Mouse (Mus musculus) frontal cortex, adult 2 months (tissue): Measurements from ENCODE around the gene Fanci. TPM values are rescaled to one million over a fixed set of nuclear protein-coding genes. Genes with fewer than 3 reads are reported as not detected.

Source experiments
- DNase-seq, 2 experiments: peaks; one replicate each; pipeline ENCODE4 v3.0.0; 2022; ENCODE audit warnings: low spot score in 1 of 2; ENCODE audit errors: extremely low spot score in 1 of 2
- polyA plus RNA-seq: library from polyadenylated mRNA; depleted of rRNA; stranded (reverse); fragments of >200 nt; gene quantifications from 2 replicates; pipeline ENCODE4 v1.2.3, GENCODE M21; 2012

Fanci gene
- polyA plus RNA-seq, 1 experiment, result 0.46 TPM

DNA sequence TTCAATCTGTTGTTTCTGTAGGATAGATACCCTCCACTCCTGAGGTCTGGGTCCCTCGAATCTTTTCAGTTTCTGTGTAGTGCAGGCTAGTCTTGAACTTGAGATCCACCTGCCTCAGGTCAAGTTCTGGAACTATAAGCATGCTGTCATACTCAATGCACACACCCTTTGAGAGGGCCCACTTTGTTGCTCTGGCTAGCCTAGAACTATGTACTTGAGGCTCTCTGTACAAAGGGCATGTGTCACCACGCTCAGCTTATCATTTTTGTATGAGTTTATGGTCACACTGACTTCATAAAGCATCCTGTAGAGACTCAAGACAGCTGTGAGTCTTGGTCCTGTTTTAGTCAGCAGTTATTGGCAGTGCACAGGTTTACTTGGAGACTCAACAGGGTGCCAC lies 55.3 kb downstream of the Fanci start:
- no peak for DNase-seq

- no peak for DNase-seq
Measured at GRCm38 (mm10) chr7:79447486-79447885, 55.8 kb downstream of the Fanci start.

DNA sequence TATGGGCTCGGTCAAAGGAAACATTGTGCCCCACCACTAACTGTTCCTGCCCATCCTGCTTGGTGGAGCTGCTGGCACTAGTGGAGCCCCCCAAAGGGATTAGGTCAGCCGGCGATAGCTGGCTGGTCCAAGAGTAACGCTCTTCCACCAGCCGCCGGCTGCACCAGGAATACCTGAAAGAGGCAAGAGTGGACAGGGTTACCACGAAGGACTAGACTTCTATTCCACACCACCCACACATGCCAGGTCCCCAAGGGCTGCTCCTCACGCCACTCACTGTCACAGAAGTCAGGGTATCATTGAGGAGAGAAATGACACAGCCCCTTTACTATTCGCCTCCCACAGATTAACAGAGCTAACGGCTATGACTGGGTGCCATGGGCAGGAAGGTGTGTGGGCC lies 70.0 kb downstream of the Fanci start:
- no peak for DNase-seq

DNA sequence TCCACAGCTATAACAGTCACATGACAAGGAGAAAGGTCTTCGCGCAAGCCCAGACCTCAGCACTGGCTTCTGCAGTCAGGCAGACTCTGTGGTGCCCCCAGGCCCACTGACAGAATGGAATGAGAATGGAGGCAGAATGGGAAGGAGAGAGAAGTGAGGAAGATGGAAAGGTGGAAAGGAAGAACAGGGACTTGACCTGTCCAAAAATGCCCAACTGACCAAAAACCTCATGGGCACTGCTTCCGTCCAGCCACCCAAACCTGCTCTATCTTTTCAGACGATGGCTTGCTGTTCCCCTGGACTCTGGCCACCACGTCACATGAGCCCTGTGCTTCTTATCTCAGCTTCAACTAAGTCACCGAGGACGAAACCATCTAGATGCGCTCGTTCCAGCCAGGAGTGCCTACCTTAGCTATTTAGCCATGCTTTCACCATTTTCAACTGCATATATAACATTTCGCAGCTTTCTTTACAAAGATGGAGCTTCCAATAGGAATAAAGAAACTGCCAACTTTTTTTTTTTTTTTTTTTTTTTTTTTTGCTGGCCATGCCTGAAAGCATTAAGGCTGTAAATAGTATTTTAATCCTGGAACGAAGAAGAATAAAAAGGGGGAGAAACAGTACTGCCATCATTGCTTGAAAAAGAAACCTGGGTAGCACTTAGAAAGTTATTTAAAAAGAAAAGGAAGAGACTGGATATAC lies 71.8 kb downstream of the Fanci start:
- no peak for DNase-seq

DNA sequence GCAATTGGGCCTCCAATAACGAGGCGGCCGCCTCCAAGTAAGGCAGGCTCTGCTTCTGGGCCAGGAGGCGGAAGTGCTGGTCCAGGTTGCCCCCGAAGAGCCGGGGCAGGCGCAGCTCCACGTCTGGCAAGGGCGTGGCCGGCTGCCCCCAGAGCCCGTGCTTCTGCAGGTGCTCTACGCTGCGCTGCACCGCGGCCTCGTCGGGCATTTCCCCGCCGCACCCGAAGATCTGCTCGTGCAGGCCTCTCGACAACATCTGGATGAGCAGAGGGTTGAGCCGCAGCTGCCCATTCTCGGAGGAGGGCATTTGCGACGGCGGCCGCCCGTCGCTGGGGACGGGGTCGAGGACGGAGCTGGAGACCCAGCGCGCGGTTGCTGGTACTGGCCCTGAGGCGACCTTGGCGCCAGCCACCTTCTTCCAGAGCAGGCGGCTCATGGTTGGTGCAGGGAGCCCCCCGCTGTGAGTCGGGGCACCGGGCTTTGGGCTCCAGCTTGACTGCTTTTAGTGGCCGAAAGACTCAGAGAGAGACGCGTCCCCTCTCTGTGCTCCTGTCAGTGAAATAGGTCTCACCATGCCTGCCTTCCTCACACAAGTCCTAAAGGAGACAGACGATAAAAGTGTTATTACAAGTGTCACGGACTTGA lies 73.2 kb downstream of the Fanci start:
- no peak for DNase-seq

- peak in 1 of 2 experiments; percentile 27 for DNase-seq
Measured at GRCm38 (mm10) chr7:79465461-79466044, 73.8 kb downstream of the Fanci start.

GRCm38 (mm10) chr7:79466053-79466901 lies 74.5 kb downstream of the Fanci start, which contains the start of gene Polg:
Polg (minus strand) TSS chr7:79466362.
- DNase-seq, result peak; percentile 98 to 100

DNA sequence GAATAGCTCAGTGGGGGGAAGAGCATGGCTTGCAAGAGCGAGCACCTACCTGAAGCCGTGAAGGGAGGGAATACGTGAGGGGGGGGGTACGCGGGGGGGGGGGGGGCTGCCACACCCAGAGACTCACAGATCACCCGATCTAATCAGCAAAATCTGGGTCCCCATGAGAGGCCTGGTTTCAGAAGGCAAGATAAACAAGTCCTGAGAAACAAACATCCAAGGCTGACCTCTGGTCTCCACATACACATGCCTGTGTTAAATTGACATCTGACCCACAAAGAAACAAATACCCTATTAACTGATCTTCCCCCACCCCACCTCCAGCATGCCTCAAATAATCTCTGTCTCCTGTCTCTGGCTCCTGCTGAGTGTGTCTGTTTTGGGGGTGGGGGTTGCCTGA lies 76.2 kb downstream of the Fanci start:
- no peak for DNase-seq

GRCm38 (mm10) chr7:79468994-79469393 lies 77.3 kb downstream of the Fanci start:
- no peak for DNase-seq

DNA sequence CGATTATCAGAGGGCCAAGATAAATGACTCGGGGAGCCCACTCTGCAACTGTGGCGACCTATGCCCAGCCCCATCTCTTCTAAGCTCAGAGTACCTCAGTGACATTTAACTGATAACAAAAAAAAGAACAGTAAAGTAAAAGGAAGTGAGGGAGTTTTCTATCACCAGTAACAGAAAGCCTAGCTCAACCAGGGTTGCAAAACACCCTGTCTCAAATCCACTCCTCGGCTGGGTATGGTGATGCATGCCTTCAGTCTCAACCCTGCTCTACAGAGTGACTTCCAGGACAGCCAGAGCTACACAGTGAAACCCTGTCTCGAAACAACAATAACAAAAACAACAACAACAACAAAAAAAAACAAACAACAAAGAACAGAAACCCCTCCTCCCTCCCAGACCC lies 78.0 kb downstream of the Fanci start:
- no peak for DNase-seq

DNA sequence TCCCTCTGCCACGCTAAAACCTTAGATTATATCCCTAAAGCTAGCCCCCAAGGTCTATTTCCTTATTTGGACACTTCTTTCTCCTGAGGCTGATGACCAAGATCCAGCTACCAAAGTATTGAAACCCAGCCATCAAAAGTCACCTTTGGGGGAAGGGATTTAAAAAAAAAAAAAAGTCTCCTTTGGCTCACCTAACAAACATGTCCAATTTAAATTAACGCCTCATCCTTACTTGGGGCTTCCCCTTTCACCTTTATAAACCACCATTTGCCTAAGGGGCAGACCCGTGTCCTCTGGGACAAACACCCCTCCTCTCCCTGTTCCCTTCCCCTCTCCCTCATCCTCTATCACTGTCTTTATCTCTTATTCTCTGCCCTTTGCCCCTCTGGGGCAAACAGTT lies 79.0 kb downstream of the Fanci start:
- DNase-seq, result no peak

DNA sequence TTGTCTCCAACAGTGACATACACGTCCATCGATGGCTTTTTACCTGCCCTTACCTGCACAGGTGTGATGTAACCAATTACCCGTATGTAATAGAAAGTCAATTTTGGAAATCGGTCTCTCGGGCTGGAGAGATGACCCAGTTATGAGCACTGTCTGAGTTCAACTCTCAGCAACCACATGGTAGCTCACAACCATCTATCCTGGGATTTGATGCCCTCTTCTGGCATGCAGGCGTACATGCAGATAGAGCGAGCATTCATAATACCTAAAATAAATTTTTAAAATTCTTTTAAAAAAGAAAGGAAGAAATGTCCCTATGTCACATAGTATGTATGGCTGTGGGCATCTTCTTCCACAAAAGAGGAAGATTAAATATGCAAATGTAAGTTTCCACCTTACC lies 79.7 kb downstream of the Fanci start:
- DNase-seq, result no peak

DNA sequence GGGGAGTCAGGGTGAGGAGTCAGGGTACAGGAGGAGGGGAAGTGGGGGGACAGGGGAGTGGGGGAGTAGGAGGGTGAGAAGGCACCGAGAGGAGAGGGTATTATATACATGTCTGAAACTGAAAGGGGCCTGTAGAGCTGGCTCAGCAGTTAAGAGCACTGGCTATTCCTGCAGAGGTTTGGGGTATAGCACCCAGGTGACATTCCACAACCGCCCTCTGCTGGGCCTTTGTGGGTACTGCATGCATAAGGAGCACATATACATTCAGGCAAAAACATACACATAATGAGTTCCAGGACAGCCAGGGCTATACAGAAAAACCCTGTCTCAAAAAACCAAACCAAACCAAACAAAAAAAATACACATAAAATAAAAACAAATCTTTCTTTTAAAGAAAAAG lies 81.1 kb downstream of the Fanci start:
- DNase-seq, result no peak

DNA sequence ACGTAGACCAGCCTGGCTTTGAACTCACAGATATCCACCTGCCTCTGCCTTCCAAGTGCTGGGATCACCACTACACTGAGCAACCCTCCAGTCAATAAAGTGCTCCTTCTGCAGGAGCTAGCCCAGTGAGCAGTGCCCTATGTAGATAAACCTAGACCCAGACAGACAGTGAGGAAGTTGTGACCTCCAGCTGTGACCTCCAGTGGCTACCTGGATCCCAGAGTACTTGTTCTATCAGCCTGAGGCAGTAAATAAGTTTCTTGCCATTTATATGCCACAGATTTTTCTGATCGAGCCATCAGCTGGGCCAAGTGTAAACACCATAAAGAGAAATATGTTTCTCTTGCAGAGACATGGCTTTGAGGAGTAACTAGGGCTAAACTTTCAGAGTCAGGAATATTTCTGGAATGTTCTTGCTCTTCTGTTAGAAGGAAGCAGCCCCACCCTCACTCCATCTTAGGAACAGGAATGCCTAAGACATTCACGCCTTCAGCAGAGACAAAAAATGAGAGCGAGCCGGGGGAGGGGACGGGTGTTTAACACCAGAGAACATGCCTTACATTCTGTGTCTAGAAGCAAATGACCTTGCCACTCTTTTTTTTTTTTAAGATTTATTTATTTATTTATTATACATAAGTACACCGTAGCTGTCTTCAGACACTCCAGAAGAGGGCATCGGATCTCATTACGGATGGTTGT lies 81.9 kb downstream of the Fanci start:
- DNase-seq, result no peak

DNA sequence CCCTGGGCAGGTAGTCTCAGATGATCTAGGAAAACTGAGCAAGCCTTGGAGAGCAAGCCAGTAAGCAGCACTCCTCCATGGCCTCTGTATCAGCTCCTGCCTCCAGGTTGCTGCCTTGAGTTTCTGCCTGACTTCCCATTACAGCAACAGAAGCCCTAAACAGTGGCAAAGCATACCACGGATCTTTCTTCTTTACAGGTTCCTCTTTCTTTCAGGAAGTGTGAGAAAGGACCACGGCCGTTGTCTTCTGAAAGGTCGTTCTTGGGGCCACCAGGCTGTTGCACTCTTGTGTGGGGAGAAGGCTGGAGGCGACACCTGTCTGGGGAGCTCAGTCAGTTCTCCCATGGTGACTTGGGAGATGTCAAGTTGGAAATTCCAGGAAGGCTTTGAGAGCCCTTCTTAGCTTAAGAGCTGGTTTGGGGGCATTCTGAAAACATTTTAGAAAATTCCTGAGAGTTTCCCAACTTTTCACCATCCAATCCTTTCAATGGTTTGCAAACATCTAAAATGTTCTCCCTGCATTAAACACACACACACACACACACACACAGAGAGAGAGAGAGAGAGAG lies 83.2 kb downstream of the Fanci start:
- DNase-seq, result no peak

- DNase-seq, result peak; percentile 86 to 88
Measured at GRCm38 (mm10) chr7:79486528-79486927, 94.8 kb downstream of the Fanci start.

- DNase-seq, result peak in 1 of 2 experiments; percentile 84
Measured at GRCm38 (mm10) chr7:79493915-79494314, 102.2 kb downstream of the Fanci start.

- peak in 1 of 2 experiments; percentile 96 for DNase-seq
Measured at GRCm38 (mm10) chr7:79495988-79496815, 104.5 kb downstream of the Fanci start.

- DNase-seq, result no peak
Measured at GRCm38 (mm10) chr7:79496816-79497328, 105.1 kb downstream of the Fanci start.
